9 mouse cellular contexts compared by ENCODE assay signal in the genomic region with DNA sequence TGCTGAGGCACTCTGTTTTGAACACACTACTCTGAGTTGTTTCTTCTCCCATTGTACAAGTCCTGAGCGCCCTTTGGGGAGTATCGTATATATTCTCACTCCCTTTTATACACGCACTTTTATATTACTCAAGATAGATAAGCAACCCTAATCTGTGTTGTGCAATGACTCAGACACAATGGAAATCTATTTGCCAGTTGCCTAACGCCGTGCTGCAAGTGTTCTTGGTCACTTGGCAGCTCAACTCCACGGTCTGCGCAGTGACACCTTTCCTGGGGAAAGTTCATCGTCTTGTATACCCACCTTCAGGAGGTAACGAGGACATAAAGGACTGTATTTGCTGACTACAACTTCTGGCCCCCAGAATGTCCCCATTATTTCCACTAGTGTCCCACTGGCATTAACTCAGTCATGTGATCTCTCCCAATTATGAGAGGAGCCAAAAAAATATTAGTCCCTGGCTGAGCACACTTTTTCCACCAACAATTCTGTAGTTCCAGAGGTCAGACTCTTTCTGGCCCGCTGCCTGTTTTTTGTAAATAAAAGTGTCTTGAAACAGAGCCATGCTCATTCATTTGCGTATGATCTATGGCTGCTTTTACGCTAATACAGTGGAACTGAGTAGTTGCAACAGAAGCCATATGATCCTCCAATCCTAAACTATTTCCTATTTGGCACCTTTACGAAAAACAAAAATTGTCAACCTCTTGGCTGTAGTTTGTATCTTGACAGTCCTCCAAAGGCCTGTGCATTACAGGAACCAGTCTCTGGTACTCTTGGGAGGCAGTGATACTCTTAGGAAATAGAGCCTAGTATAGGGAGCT. TPM values are rescaled to one million over a fixed set of nuclear protein-coding genes. Genes with fewer than 3 reads are reported as not detected.
A peak's percentile ranks its signal among the peaks of the same experiment; 100 is the strongest.
DNase-seq lines count a peak whose midpoint lies in the region; ATAC-seq lines count a peak whose summit lies in the region.
"Had no signal": no experiment of that assay in that cellular context is flagged by ENCODE, and none has a peak within 500 bp of the region (broad histone marks: within the 10 kb centered on the region; RNA-seq: fewer than 3 reads in every experiment).

No protein-coding gene starts in this region.

- H3K9me3 ChIP-seq in heart, embryonic 10.5 days, result no peaks in the 10 kb centered on the region
- H3K9me3 ChIP-seq in embryonic facial prominence, embryonic 13.5 days, result no peaks in the 10 kb centered on the region
- no peaks in the 10 kb centered on the region for H3K9me3 ChIP-seq in kidney, embryonic 14.5 days (ENCODE audit: control insufficient read depth, low read length)

- peak; percentile 56 to 58 for DNase-seq in heart, adult 18-20 months
- DNase-seq in heart, embryonic 10.5 days (ENCODE audit: low spot score), result no peak
- peak; percentile 52 to 66 for DNase-seq in lung, postnatal 4 days
- DNase-seq in c-Kit-positive CD71-positive TER-119-positive erythroid progenitor cells, embryonic 14.5 days (ENCODE audit: low spot score), result no peak
- no peak for DNase-seq in urinary bladder, postnatal 14 days (ENCODE audit: low spot score)

- no peak overlapping the region for H3K4me3 ChIP-seq in heart, embryonic 10.5 days
- H3K4me3 ChIP-seq in embryonic facial prominence, embryonic 13.5 days, result no peak overlapping the region
- no peak overlapping the region for H3K4me3 ChIP-seq in kidney, embryonic 14.5 days (ENCODE audit: low read length)
- H3K4me3 ChIP-seq: left cerebral cortex, adult 2 months had no signal

- H3K9ac ChIP-seq in embryonic facial prominence, embryonic 13.5 days, result no peak overlapping the region
- no peak overlapping the region for H3K9ac ChIP-seq in kidney, embryonic 14.5 days (ENCODE audit: low read depth, low read length)

- no peak overlapping the region for H3K27ac ChIP-seq in heart, embryonic 10.5 days
- H3K27ac ChIP-seq in embryonic facial prominence, embryonic 13.5 days, result peak overlapping the region; percentile 69; the same call in 1 of the 2 replicates
- 0 out of 2 replicates have a peak overlapping the region, but pooled peaks have one; percentile 24 for H3K27ac ChIP-seq in kidney, embryonic 14.5 days (ENCODE audit: low read depth, low read length)

- no peaks in the 10 kb centered on the region for H3K27me3 ChIP-seq in heart, embryonic 10.5 days (ENCODE audit: insufficient read depth, poor library complexity, severe bottlenecking)
- H3K27me3 ChIP-seq in embryonic facial prominence, embryonic 13.5 days, result no peaks in the 10 kb centered on the region
- H3K27me3 ChIP-seq in kidney, embryonic 14.5 days (ENCODE audit: control insufficient read depth, insufficient read depth, low read length), result no peaks in the 10 kb centered on the region

- H3K36me3 ChIP-seq in heart, embryonic 10.5 days, result no peaks in the 10 kb centered on the region
- H3K36me3 ChIP-seq in embryonic facial prominence, embryonic 13.5 days, result no peaks in the 10 kb centered on the region
- H3K36me3 ChIP-seq in kidney, embryonic 14.5 days (ENCODE audit: control insufficient read depth, insufficient read depth, low read length), result no peaks in the 10 kb centered on the region

- ATAC-seq in embryonic facial prominence, embryonic 13.5 days (ENCODE audit: insufficient number of reproducible peaks, insufficient read depth, low FRiP score, low TSS enrichment, low read depth), result no peak
- no peak for ATAC-seq in kidney, embryonic 14.5 days (ENCODE audit: low FRiP score, low TSS enrichment)
- ATAC-seq in megakaryocyte-erythroid progenitor cell, adult 5-6 weeks (replicated peaks; ENCODE audit: low FRiP score, low TSS enrichment, poor library complexity, severe bottlenecking), result no peak

- 90% methylated on average over 13 of the region's 13 CpGs for whole genome bisulfite sequencing in heart, embryonic 10.5 days
- WGBS in embryonic facial prominence, embryonic 13.5 days, result 85% methylated on average over 13 of the region's 13 CpGs
- 73% methylated on average over 13 of the region's 13 CpGs for whole genome bisulfite sequencing in kidney, embryonic 14.5 days

- no peak overlapping the region for H3K4me2 ChIP-seq in embryonic facial prominence, embryonic 13.5 days
- H3K4me2 ChIP-seq in kidney, embryonic 14.5 days (replicated peaks; ENCODE audit: low read depth, low read length), result no peak overlapping the region

- peaks cover 40% of the 10 kb centered on the region for H3K4me1 ChIP-seq in heart, embryonic 10.5 days
- peaks cover 58% of the 10 kb centered on the region for H3K4me1 ChIP-seq in embryonic facial prominence, embryonic 13.5 days
- peaks cover 31% of the 10 kb centered on the region for H3K4me1 ChIP-seq in kidney, embryonic 14.5 days (ENCODE audit: control insufficient read depth, insufficient read depth, low read length)

RNA-seq across cellular contexts. Expression of gene Xpnpep1, which starts 35.1 kb away (rescaled TPM):
- 10 to 100 TPM; 65.2 to 73.3 TPM for total RNA-seq in heart, adult 18-20 months (2021)
- polyA plus RNA-seq in heart, embryonic 10.5 days (2016; fragmentation: Nextera tagmentation; extraction: Ambion mirVana), result 193 and 211 TPM in 2 replicates
- polyA plus RNA-seq in embryonic facial prominence, embryonic 13.5 days (2015; fragmentation: Nextera tagmentation; extraction: Ambion mirVana), result 134 and 146 TPM in 2 replicates
- polyA plus RNA-seq in kidney, embryonic 14.5 days (2014; fragmentation: Nextera tagmentation; extraction: Ambion mirVana), result 153 and 164 TPM in 2 replicates
- 103 and 128 TPM in 2 replicates for total RNA-seq in megakaryocyte-erythroid progenitor cell, adult 5-6 weeks (2014; fragmentation: Nextera tagmentation)
- 73.6 and 186 TPM in 2 replicates for total RNA-seq in megakaryocyte-erythroid progenitor cell, adult 5-6 weeks (2017)

Comparison
In these comparisons a context has a peak if more than half of its experiments do, and no peak if none do; other contexts are left out.
1. DNase-seq: peak in heart, adult 18-20 months (2 of 2) and lung, postnatal 4 days (2 of 2); none in heart, embryonic 10.5 days (single experiment), c-Kit-positive CD71-positive TER-119-positive erythroid progenitor cells, embryonic 14.5 days (single experiment) and urinary bladder, postnatal 14 days (single experiment).